Mouse (Mus musculus): Measurements from ENCODE around the gene Gmds.

DNA sequence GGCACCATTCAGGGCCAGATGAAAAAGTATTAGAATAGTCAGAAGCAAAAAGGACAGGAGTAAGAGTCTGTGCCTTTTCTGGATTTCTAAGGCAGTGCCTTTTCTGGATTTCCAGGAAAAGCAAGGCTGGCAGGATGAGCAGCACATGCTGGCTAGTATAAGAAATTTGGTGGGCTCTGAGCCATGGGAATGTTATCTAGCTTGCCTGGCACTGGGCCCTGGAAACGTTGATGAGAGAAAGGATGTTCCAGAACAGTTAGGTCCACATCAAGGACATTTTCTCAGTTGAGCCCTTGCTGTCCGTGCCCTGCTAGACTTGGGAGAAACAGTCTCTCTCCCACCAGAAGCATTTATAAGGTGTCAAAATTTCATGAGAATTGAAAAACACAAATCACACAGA, 82.4 kb downstream of the Gmds start:
- TF ChIP-seq ZNF384 (IDR thresholded peaks at IDR 0.05; ENCODE audit: low read depth, low read length) (no peak), CHD2 (IDR thresholded peaks at IDR 0.05; ENCODE audit: low read depth, low read length) (no peak), HCFC1 (IDR thresholded peaks at IDR 0.05; ENCODE audit: borderline replicate concordance, insufficient read depth, low read length) (no peak)

All from ES-E14 (cell line).